Mouse (Mus musculus) CH12.LX (cell line): Measurements from ENCODE around the gene Ran.
A peak's percentile ranks its signal among the peaks of the same experiment; 100 is the strongest.

Source experiments
- CTCF ChIP-seq, 2 experiments: IDR thresholded peaks in 1 of 2; conservative IDR thresholded peaks in 1 of 2; 2 replicates each; pipeline ENCODE4 v1.5.1; 2011 to 2012; ENCODE audit warnings: low read depth in 2 of 2, low read length in 2 of 2, improper control_type of control experiment in 1 of 2, inconsistent platforms in 1 of 2, mild to moderate bottlenecking in 1 of 2, moderate library complexity in 1 of 2
- ELF1 ChIP-seq: IDR thresholded peaks from 2 replicates; pipeline ENCODE4 v1.6.1; 2014; ENCODE audit warnings: low read depth, mild to moderate bottlenecking, inconsistent platforms, low read length, improper control_type of control experiment
- EP300 ChIP-seq: IDR thresholded peaks from 2 replicates; pipeline ENCODE4 v1.6.1; 2011; ENCODE audit warnings: low read length, improper control_type of control experiment
- MAX ChIP-seq: IDR thresholded peaks from 2 replicates; pipeline ENCODE4 v1.6.1; 2011; ENCODE audit warnings: low read length, improper control_type of control experiment
- MYC ChIP-seq: IDR thresholded peaks from 2 replicates; pipeline ENCODE4 v1.6.1; 2011; ENCODE audit warnings: low read depth, mild to moderate bottlenecking, improper control_type of control experiment, low read length
- POLR2A ChIP-seq: IDR thresholded peaks from 2 replicates; pipeline ENCODE4 v1.6.1; 2011; ENCODE audit warnings: low read depth, mild to moderate bottlenecking, improper control_type of control experiment, low read length
- USF1 ChIP-seq: IDR thresholded peaks from 2 replicates; pipeline ENCODE4 v1.6.1; 2014; ENCODE audit warnings: low read depth, mild to moderate bottlenecking, inconsistent platforms, low read length, improper control_type of control experiment

DNA sequence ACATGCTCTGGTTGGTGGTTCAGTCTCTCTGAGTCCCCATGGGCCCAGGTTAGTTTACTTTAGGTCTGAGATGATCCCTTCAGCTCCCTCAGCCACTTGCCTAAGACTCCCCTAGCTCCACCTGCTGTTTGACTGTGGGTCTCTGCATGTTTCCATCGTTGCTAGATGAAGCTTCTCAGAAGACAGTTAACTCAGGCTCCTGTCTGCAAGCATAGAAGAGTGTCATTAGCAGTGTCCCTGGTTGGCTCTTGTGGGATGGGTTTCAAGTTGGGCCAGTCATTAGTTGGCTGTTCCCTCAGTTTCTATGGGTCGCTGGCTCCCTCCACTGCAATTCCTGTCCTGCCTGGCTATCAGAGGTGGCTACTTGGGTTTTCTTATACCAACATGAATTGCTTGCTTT is 5.2 kb downstream of the Ran start:
- TF ChIP-seq MAX (no peak), POLR2A (peak; percentile 54; the same call in 1 of the 2 replicates), CTCF (conservative IDR thresholded peaks at IDR 0.05 in 1 of 2, IDR thresholded peaks at IDR 0.05 in 1 of 2; ENCODE audit: low read depth in 2 of 2, low read length in 2 of 2) (peak in 1 of 2 experiments; percentile 29; a peak in 2 of 4 replicates), MYC (no peak), USF1 (no peak), EP300 (no peak), ELF1 (no peak)
